Mouse (Mus musculus): ENCODE data around the gene Ltbr.
"Not testable (repeated sequence)": the region's sequence is repeated elsewhere in the genome, so short reads cannot be mapped to it uniquely, and the experiment has no call there.

Gene Ltbr

GRCm38 (mm10) chr6:125309406-125309805 is 4.3 kb downstream of the Ltbr start:
- H3K36me3 ChIP-seq (ENCODE audit: control insufficient read depth, insufficient read depth, low read length, poor library complexity, severe bottlenecking) = no peaks in the 10 kb centered on the region
- DNase-seq (ENCODE audit: low read depth, low spot score) = no peak
- no peaks in the 10 kb centered on the region for H3K27me3 ChIP-seq (ENCODE audit: control insufficient read depth, insufficient read depth, low read length, poor library complexity, severe bottlenecking)

- no peak for DNase-seq (ENCODE audit: low read depth, low spot score)
- H3K27me3 ChIP-seq (ENCODE audit: control insufficient read depth, insufficient read depth, low read length, poor library complexity, severe bottlenecking) = no peaks in the 10 kb centered on the region
Measured at GRCm38 (mm10) chr6:125308921-125309320, 4.8 kb downstream of the Ltbr start.

GRCm38 (mm10) chr6:125307091-125307490 is 6.6 kb downstream of the Ltbr start:
- Histone ChIP-seq H3K36me3 (ENCODE audit: control insufficient read depth, insufficient read depth, low read length, poor library complexity, severe bottlenecking) (no peaks in the 10 kb centered on the region), H3K27me3 (ENCODE audit: control insufficient read depth, insufficient read depth, low read length, poor library complexity, severe bottlenecking) (no peaks in the 10 kb centered on the region)
- DNase-seq (ENCODE audit: low read depth, low spot score) = no peak

More at GRCm38 (mm10) chr6:125308921-125309320, 4.8 kb downstream of the Ltbr start:
- H3K36me3 ChIP-seq (ENCODE audit: control insufficient read depth, insufficient read depth, low read length, poor library complexity, severe bottlenecking) = no peaks in the 10 kb centered on the region

- no peaks in the 10 kb centered on the region for H3K27me3 ChIP-seq (ENCODE audit: control insufficient read depth, insufficient read depth, low read length, poor library complexity, severe bottlenecking)
- no peak for DNase-seq (ENCODE audit: low read depth, low spot score)
- no peaks in the 10 kb centered on the region for H3K36me3 ChIP-seq (ENCODE audit: control insufficient read depth, insufficient read depth, low read length, poor library complexity, severe bottlenecking)
Measured at GRCm38 (mm10) chr6:125305465-125305864, 8.2 kb downstream of the Ltbr start.

GRCm38 (mm10) chr6:125304408-125304807 is 9.3 kb downstream of the Ltbr start:
- not testable (repeated sequence) for DNase-seq (ENCODE audit: low read depth, low spot score); H3K27me3 ChIP-seq (ENCODE audit: control insufficient read depth, insufficient read depth, low read length, poor library complexity, severe bottlenecking); H3K36me3 ChIP-seq (ENCODE audit: control insufficient read depth, insufficient read depth, low read length, poor library complexity, severe bottlenecking)

- Histone ChIP-seq H3K27me3 (ENCODE audit: control insufficient read depth, insufficient read depth, low read length, poor library complexity, severe bottlenecking) (no peaks in the 10 kb centered on the region), H3K36me3 (ENCODE audit: control insufficient read depth, insufficient read depth, low read length, poor library complexity, severe bottlenecking) (no peaks in the 10 kb centered on the region)
- DNase-seq (ENCODE audit: low read depth, low spot score) = no peak
Measured at GRCm38 (mm10) chr6:125303242-125303641, 10.4 kb downstream of the Ltbr start.

GRCm38 (mm10) chr6:125302231-125302982 is 11.3 kb downstream of the Ltbr start:
- no peak for DNase-seq (ENCODE audit: low read depth, low spot score)
- Histone ChIP-seq H3K27me3 (ENCODE audit: control insufficient read depth, insufficient read depth, low read length, poor library complexity, severe bottlenecking) (no peaks in the 10 kb centered on the region), H3K36me3 (ENCODE audit: control insufficient read depth, insufficient read depth, low read length, poor library complexity, severe bottlenecking) (no peaks in the 10 kb centered on the region)

GRCm38 (mm10) chr6:125300982-125301381 is 12.7 kb downstream of the Ltbr start:
- DNase-seq (ENCODE audit: low read depth, low spot score) = no peak
- H3K36me3 ChIP-seq (ENCODE audit: control insufficient read depth, insufficient read depth, low read length, poor library complexity, severe bottlenecking) = no peaks in the 10 kb centered on the region
- H3K27me3 ChIP-seq (ENCODE audit: control insufficient read depth, insufficient read depth, low read length, poor library complexity, severe bottlenecking) = no peaks in the 10 kb centered on the region

- Histone ChIP-seq H3K27me3 (ENCODE audit: control insufficient read depth, insufficient read depth, low read length, poor library complexity, severe bottlenecking) (no peaks in the 10 kb centered on the region), H3K36me3 (ENCODE audit: control insufficient read depth, insufficient read depth, low read length, poor library complexity, severe bottlenecking) (no peaks in the 10 kb centered on the region)
- DNase-seq (ENCODE audit: low read depth, low spot score) = no peak
Measured at GRCm38 (mm10) chr6:125297149-125297820, 16.4 kb downstream of the Ltbr start.

GRCm38 (mm10) chr6:125294049-125294448 is 19.6 kb downstream of the Ltbr start:
- no peaks in the 10 kb centered on the region for H3K27me3 ChIP-seq (ENCODE audit: control insufficient read depth, insufficient read depth, low read length, poor library complexity, severe bottlenecking)
- H3K36me3 ChIP-seq (ENCODE audit: control insufficient read depth, insufficient read depth, low read length, poor library complexity, severe bottlenecking) = no peaks in the 10 kb centered on the region
- DNase-seq (ENCODE audit: low read depth, low spot score) = no peak

GRCm38 (mm10) chr6:125292256-125292655 is 21.4 kb downstream of the Ltbr start:
- Histone ChIP-seq H3K27me3 (ENCODE audit: control insufficient read depth, insufficient read depth, low read length, poor library complexity, severe bottlenecking) (no peaks in the 10 kb centered on the region), H3K36me3 (ENCODE audit: control insufficient read depth, insufficient read depth, low read length, poor library complexity, severe bottlenecking) (no peaks in the 10 kb centered on the region)
- no peak for DNase-seq (ENCODE audit: low read depth, low spot score)

- Histone ChIP-seq H3K36me3 (ENCODE audit: control insufficient read depth, insufficient read depth, low read length, poor library complexity, severe bottlenecking) (no peaks in the 10 kb centered on the region), H3K27me3 (ENCODE audit: control insufficient read depth, insufficient read depth, low read length, poor library complexity, severe bottlenecking) (no peaks in the 10 kb centered on the region)
- no peak for DNase-seq (ENCODE audit: low read depth, low spot score)
Measured at GRCm38 (mm10) chr6:125291329-125291728, 22.4 kb downstream of the Ltbr start.

- no peaks in the 10 kb centered on the region for H3K27me3 ChIP-seq (ENCODE audit: control insufficient read depth, insufficient read depth, low read length, poor library complexity, severe bottlenecking)
- no peak for DNase-seq (ENCODE audit: low read depth, low spot score)
- no peaks in the 10 kb centered on the region for H3K36me3 ChIP-seq (ENCODE audit: control insufficient read depth, insufficient read depth, low read length, poor library complexity, severe bottlenecking)
Measured at GRCm38 (mm10) chr6:125288730-125289129, 25.0 kb downstream of the Ltbr start.

GRCm38 (mm10) chr6:125286944-125287343 is 26.7 kb downstream of the Ltbr start:
- H3K36me3 ChIP-seq (ENCODE audit: control insufficient read depth, insufficient read depth, low read length, poor library complexity, severe bottlenecking) = no peaks in the 10 kb centered on the region
- H3K27me3 ChIP-seq (ENCODE audit: control insufficient read depth, insufficient read depth, low read length, poor library complexity, severe bottlenecking) = no peaks in the 10 kb centered on the region
- no peak for DNase-seq (ENCODE audit: low read depth, low spot score)

- H3K27me3 ChIP-seq (ENCODE audit: control insufficient read depth, insufficient read depth, low read length, poor library complexity, severe bottlenecking) = no peaks in the 10 kb centered on the region
- DNase-seq (ENCODE audit: low read depth, low spot score) = no peak
- H3K36me3 ChIP-seq (ENCODE audit: control insufficient read depth, insufficient read depth, low read length, poor library complexity, severe bottlenecking) = no peaks in the 10 kb centered on the region
Measured at GRCm38 (mm10) chr6:125285890-125286289, 27.8 kb downstream of the Ltbr start, which contains the start of gene Tuba3a. Gene Tuba3a, minus strand, starts transcription at chr6:125286042.
